Mouse (Mus musculus): ENCODE measurements around the gene Tmprss7.
A peak's percentile ranks its signal among the peaks of the same experiment; 100 is the strongest.

The Tmprss7 gene

DNA sequence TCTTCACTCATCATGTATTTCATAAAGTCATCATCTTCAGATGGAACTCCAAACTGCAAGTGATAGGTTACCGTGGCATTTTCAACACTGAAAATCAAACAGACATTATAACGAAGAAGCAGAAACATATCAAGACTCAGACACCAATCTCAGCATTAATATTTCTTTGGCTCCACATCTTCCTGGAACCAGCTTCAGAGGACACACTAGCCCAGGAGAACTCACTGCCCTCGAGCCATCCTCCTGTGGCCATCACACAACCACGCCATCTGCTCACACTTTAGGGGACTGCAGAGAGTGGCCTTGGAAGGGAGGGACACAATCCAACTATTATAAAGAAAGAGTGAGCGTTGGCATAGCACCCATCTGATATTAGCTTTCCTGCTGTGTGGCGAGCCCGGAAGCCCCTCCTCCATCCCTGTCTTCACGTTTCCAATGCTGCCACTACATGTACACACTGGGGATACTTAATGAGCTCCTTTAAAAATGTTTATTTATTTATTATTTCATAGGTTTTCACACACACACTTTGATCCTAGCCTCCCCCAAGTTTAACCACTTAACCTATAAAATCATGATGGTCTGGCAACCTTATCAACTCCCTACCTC is 63.9 kb downstream of the Tmprss7 start:
- no peak for DNase-seq (ENCODE audit: low spot score in 2 of 2)

GRCm38 (mm10) chr16:45625342-45625741 is 68.1 kb downstream of the Tmprss7 start:
- no peak for DNase-seq (ENCODE audit: low spot score in 2 of 2)

GRCm38 (mm10) chr16:45624791-45625190 is 68.7 kb downstream of the Tmprss7 start:
- no peak for DNase-seq (ENCODE audit: low spot score in 2 of 2)

DNA sequence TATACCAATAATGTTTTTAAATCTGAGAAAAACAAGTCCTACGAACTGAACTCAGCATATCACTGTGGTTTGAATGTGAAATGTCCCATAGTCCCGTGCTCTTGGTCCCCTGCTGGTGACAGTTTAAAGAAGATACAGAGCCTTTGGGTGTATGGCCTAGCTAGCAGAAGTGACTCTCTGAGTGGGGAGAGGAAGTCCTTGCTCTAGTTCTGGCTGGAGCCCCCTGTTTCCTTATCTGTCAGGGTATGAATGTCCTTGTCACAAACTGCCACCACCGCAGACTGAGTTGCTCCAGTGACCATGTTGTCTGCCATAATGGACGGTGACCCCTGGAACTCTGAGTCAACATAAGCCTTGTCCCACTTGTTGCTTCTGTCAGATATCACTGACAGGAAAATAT is 70.2 kb downstream of the Tmprss7 start:
- DNase-seq (ENCODE audit: low spot score in 2 of 2) = no peak

- DNase-seq (ENCODE audit: low spot score in 2 of 2) = no peak
These were observed 73.6 kb downstream of the Tmprss7 start for GRCm38 (mm10) chr16:45619751-45620375.

GRCm38 (mm10) chr16:45615944-45616343 is 77.5 kb downstream of the Tmprss7 start:
- DNase-seq (ENCODE audit: low spot score in 2 of 2) = no peak

DNA sequence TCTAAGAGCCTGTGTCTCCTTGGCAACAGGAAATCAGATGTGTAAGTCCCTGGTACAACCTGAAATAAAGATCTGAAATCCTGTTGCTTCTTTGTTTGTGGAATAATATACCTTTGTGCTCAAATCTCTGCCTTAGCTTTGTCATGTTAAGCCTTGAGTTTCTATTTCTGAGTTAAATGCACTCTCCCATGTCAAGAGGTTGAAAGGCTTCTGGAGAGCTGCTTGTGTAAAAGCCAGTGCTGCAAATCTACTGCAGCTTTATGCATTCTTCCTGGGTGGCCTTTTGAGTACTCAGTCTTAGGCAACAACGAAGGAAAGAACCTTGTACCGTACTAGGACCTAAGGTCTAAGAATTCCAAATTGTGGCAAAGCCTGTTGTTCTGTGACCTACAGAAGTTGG is 80.2 kb downstream of the Tmprss7 start:
- no peak for DNase-seq (ENCODE audit: low spot score in 2 of 2)

GRCm38 (mm10) chr16:45610267-45610666 is 83.2 kb downstream of the Tmprss7 start, which contains the start of gene Gcsam:
TSS of gene Gcsam (plus strand) at chr16:45610380.
- no peak for DNase-seq (ENCODE audit: low spot score in 2 of 2)

DNA sequence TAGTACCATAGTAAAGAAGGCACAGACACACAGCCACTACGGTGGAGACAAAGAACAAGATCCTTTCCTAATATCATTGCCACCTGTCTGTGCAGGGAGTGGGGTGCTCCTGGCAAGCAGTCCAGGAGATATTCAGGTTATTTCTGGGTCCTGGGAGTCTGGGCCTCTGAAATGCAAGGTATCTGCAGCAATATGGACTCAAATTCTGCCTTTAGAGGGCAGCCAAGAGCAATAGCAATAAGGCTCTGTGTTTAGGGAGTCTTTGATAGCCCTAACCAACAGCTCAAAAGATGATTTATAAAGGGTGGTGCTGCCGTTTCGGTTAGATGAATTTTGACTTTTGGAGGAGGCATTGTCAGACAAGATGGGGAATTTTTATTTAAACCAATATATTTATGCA is 84.2 kb downstream of the Tmprss7 start:
- peak in 1 of 2 experiments; percentile 14 for DNase-seq (ENCODE audit: low spot score in 2 of 2)

DNA sequence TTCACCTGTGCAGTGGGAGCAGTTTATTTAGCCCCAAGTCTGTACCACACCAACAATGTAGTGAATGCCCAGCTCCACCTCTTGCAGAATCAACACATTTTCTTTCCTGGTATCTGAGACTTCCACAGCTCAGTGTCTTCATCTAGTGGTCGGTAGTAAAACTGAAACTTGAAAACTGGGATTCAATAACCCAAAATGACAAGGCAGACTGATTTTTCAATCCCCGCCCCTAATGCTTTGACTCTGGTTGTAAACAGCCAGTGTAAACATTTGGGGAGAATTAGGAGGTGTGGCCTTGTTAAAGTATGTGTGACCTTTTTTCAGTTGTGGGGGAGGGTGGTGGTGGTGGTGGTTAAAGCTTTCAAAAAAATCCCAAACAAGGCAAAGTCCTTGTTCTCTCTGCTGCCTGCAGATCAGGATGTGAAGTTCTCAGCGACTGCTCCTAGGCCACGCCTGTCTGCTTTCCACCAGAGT is 84.9 kb downstream of the Tmprss7 start:
- DNase-seq (ENCODE audit: low spot score in 2 of 2) = no peak
